Mouse (Mus musculus) heart, embryonic 13.5 days (tissue): ENCODE measurements around the gene Nf2. TPM values are rescaled to one million over a fixed set of nuclear protein-coding genes. Genes with fewer than 3 reads are reported as not detected.

Source experiments
- ATAC-seq: fragments of 200-750 bp; cut with Nextera tagmentation; 2 replicates; pipeline ENCODE4 v1.8.0; 2017; ENCODE audit warnings: moderate TSS enrichment; ENCODE audit not compliant: insufficient number of reproducible peaks, low FRiP score, low TSS enrichment; ENCODE audit errors: extremely low read depth
- H3K27ac ChIP-seq: fragments of 300-500 bp; sonication (generic); replicated peaks from 2 replicates; pipeline ENCODE4 v1.5.1; 2015; ENCODE audit warnings: moderate library complexity, mild to moderate bottlenecking, inconsistent platforms
- H3K27me3 ChIP-seq: fragments of 300-500 bp; sonication (generic); replicated peaks from 2 replicates; pipeline ENCODE4 v1.6.1; 2015; ENCODE audit warnings: mild to moderate bottlenecking, inconsistent platforms
- H3K36me3 ChIP-seq: fragments of 300-500 bp; sonication (generic); 2 replicates; pipeline ENCODE4 v1.6.1; 2015; ENCODE audit warnings: mild to moderate bottlenecking, inconsistent platforms
- H3K4me1 ChIP-seq: fragments of 300-500 bp; sonication (generic); 2 replicates; pipeline ENCODE4 v1.6.1; 2015; ENCODE audit warnings: inconsistent platforms
- H3K4me2 ChIP-seq: fragments of 300-500 bp; sonication (generic); 2 replicates; pipeline ENCODE4 v1.6.1; 2015; ENCODE audit warnings: inconsistent platforms, mild to moderate bottlenecking, moderate library complexity
- H3K4me3 ChIP-seq: fragments of 300-500 bp; sonication (generic); 2 replicates; pipeline ENCODE4 v1.5.1; 2015; ENCODE audit warnings: moderate library complexity, mild to moderate bottlenecking, inconsistent platforms
- H3K9ac ChIP-seq: fragments of 300-500 bp; sonication (generic); 2 replicates; pipeline ENCODE4 v1.6.1; 2015; ENCODE audit warnings: inconsistent platforms, mild to moderate bottlenecking, moderate library complexity
- H3K9me3 ChIP-seq: fragments of 300-500 bp; sonication (generic); 2 replicates; pipeline ENCODE4 v1.6.1; 2016; ENCODE audit warnings: inconsistent platforms
- WGBS: fragments of 180-500 bp; shearing (Covaris S2); methylation state at CpG from one replicate; pipeline ENCODE4 v1.1.7; 2015; ENCODE audit warnings: mixed read lengths; 5-methylcytosine and 5-hydroxymethylcytosine counted together
- polyA plus RNA-seq: library from polyadenylated mRNA; unstranded; fragments of >200 nt; fragmentation: Nextera tagmentation; extraction: Ambion mirVana; gene quantifications from 2 replicates; pipeline ENCODE4 v1.2.1, GENCODE M21; 2015

The Nf2 gene
- polyA plus RNA-seq, 1 experiment from 2014 or later: 37.3 TPM

DNA sequence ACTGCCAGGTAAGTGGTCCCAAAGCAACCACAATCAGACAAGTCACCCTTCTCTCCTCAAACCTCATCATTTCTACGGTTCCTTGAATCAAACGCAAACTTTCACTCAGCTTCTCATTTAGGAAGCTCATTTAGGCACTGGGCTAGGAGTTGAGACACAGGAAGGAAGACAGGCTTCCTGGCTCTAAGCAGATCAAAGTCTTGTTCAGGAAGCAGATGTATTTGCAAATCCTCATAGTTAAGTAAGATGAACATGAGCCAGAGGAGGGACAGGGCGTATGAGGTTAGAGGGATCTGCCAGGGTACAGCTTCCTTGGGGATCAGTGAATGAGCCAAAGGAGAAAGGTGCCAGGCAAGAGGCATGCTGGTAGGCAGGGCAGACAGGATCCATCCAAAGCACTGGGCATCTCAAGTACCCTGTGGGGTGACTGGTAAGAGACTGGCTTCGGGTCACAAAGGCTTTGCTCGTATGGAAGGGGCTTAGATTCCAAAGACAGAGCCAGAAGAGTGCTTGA lies 64.7 kb downstream of the Nf2 start:
- H3K4me3 ChIP-seq: no peak overlapping the region
- ATAC-seq: no peak
- no peaks in the 10 kb centered on the region for H3K9me3 ChIP-seq
- WGBS: 77% methylated on average over 5 of the region's 5 CpGs
- H3K4me2 ChIP-seq: no peak overlapping the region
- no peaks in the 10 kb centered on the region for H3K27me3 ChIP-seq
- H3K36me3 ChIP-seq: peaks cover 99% of the 10 kb centered on the region
- H3K4me1 ChIP-seq: no peaks in the 10 kb centered on the region
- H3K27ac ChIP-seq: no peak overlapping the region
- no peak overlapping the region for H3K9ac ChIP-seq

DNA sequence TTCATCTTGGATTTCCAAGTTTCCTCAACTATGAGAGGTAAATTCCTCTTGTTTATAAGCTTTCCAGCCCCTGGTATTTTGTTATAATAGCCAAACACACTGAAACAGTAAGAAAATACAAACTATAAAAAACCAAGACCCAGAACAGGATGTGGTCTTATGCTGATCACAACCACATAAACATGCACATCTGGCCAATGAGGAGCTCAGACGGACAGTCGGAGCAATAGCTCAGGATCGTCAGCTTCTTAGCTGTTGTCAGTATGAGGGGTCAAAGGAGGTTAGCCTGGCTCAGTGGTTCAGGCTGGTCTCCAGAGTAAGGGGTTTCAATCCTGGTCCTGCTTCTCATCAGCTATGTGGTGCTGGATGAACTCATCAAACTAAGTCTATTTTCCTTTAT lies 66.2 kb downstream of the Nf2 start:
- Histone ChIP-seq H3K4me3 (no peak overlapping the region), H3K27ac (no peak overlapping the region), H3K9ac (no peak overlapping the region), H3K27me3 (no peaks in the 10 kb centered on the region), H3K4me1 (no peaks in the 10 kb centered on the region), H3K9me3 (no peaks in the 10 kb centered on the region), H3K4me2 (no peak overlapping the region), H3K36me3 (peaks cover 99% of the 10 kb centered on the region)
- 85% methylated on average over 3 of the region's 3 CpGs for WGBS
- no peak for ATAC-seq

DNA sequence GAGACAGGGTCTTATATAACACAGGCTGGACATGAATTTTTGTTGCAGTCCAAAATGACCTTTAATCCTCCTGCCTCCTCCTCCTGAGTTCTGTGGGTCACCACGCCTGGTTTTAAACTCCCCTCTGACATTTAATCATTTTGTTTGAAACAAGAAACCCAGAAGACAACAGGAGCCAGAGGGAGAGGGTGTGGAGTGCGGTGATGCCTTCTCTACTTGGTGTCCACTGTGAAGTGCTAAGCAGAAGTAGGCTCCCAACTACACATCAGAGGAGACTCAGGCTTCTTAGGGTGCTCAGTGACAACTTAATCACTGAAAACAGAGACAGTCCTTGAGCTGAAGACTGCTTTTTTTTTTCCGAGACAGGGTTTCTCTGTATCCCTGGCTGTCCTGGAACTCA lies 68.4 kb downstream of the Nf2 start:
- no peak overlapping the region for H3K4me2 ChIP-seq
- H3K9ac ChIP-seq: no peak overlapping the region
- H3K9me3 ChIP-seq: no peaks in the 10 kb centered on the region
- no peaks in the 10 kb centered on the region for H3K27me3 ChIP-seq
- no peak overlapping the region for H3K4me3 ChIP-seq
- H3K27ac ChIP-seq: no peak overlapping the region
- ATAC-seq: no peak
- 76% methylated on average over 3 of the region's 3 CpGs for WGBS
- H3K36me3 ChIP-seq: peaks cover 98% of the 10 kb centered on the region
- H3K4me1 ChIP-seq: no peaks in the 10 kb centered on the region

DNA sequence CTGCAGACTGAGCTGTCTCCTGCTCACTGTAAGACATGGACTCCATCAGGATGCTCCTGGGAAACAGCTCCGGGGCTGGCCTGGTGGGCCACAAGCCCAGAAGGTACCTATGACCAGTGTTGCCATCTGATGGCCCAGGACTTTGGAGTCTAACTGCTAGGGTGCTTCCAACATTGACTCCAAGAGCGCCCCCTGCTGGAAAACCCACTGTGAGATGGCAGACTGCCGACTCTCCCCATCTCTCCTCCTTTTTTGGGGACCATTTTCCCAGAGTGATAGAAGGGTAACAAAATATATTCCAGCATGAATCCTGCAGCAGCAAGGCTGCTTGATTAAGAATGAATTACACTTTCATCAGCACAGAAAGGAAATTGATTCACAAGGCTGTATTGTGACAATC lies 76.4 kb downstream of the Nf2 start:
- Histone ChIP-seq H3K36me3 (peaks cover 68% of the 10 kb centered on the region), H3K4me3 (no peak overlapping the region), H3K4me2 (no peak overlapping the region), H3K27ac (no peak overlapping the region), H3K9ac (no peak overlapping the region), H3K9me3 (no peaks in the 10 kb centered on the region), H3K27me3 (no peaks in the 10 kb centered on the region), H3K4me1 (no peaks in the 10 kb centered on the region)
- 35% methylated on average over 3 of the region's 3 CpGs for WGBS
- no peak for ATAC-seq

DNA sequence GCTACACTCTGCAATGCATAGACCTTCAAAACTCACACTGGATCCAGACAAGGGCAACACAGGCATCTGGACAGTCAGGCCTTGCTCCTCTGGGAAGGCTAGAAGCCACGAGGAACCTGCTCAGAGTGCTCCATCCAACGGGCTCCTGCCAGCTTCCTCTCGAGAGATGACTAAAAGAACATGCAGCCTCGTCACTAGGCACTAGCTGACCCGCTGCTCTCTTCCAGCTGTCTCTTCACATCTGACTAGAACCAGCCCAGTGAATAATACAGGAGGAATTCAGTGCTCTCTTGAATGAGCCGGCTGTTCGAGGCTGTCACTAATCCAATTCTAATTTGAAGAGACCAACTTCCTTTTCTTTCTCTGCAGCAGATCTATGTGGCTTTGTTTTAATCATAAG lies 77.6 kb downstream of the Nf2 start:
- Histone ChIP-seq H3K36me3 (peaks cover 59% of the 10 kb centered on the region), H3K27me3 (no peaks in the 10 kb centered on the region), H3K27ac (no peak overlapping the region), H3K9me3 (no peaks in the 10 kb centered on the region), H3K9ac (no peak overlapping the region), H3K4me1 (no peaks in the 10 kb centered on the region), H3K4me3 (no peak overlapping the region), H3K4me2 (no peak overlapping the region)
- WGBS: 70% methylated on average over 7 of the region's 7 CpGs
- no peak for ATAC-seq

DNA sequence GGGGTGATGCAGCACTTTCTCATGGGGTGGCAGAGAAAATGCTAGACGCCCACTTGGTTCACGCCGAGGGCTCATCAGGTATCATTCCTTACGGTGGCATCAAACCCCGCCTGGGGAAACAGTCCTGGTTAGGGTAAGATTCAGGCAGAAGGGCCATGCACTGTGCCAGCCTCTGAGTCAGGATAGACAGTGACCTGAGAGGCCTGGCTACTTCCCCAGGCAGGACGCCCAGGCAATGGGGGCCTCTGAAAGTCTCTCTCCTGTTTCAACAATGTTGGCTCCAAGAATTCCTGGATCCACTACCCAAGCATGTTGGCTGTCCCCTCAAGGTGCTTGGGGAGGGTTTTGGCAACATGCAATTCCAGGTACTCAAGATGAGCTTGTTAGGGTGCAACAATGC lies 79.5 kb downstream of the Nf2 start:
- Histone ChIP-seq H3K4me2 (no peak overlapping the region), H3K27me3 (no peaks in the 10 kb centered on the region), H3K4me1 (no peaks in the 10 kb centered on the region), H3K4me3 (no peak overlapping the region), H3K9me3 (no peaks in the 10 kb centered on the region), H3K36me3 (peaks cover 48% of the 10 kb centered on the region), H3K9ac (no peak overlapping the region), H3K27ac (no peak overlapping the region)
- ATAC-seq: no peak
- WGBS: 91% methylated on average over 6 of the region's 6 CpGs

DNA sequence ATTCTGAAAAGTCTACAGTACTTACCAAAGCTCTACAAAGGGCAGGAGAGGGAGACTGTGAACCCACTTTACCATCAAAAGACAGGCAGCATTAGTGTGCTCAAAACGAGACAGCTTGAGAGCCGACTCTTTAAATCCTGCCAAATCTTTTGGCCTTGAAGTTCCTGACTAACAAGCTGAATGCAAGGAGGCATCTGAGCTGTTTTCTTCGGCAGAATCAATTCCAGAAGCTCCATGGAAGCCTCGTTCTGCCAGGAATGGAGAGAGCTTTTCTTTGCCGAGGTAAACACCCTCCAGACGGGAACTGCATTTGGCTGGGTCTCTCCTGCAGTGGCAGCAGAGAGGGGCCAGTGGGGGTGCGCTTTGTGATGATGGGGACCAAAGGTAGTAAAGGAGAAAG lies 80.0 kb downstream of the Nf2 start:
- Histone ChIP-seq H3K27me3 (no peaks in the 10 kb centered on the region; the same call in 1 of the 2 replicates), H3K4me1 (no peaks in the 10 kb centered on the region), H3K36me3 (peaks cover 42% of the 10 kb centered on the region), H3K27ac (no peak overlapping the region), H3K9ac (no peak overlapping the region), H3K9me3 (no peaks in the 10 kb centered on the region), H3K4me2 (no peak overlapping the region), H3K4me3 (no peak overlapping the region)
- WGBS: 73% methylated on average over 7 of the region's 7 CpGs
- no peak for ATAC-seq

DNA sequence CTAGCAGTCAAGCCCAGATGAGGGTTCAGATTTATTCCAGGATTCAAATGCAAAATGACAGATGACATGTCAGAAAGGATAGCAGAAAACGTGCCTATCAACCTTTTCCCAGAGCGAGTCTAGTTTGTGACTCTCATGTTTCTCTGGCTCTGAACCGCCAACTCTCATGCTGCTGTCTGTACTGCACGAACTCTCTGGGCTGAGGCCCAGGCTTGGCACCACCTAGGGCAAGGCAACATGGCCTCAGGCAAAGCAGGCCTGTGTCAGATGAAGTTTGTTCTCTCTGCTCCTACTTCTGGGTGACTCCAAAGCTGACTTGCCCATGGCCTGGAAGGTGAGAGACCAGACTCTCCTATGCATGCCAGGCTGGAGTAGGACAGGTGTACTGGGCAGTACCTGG lies 80.9 kb downstream of the Nf2 start:
- Histone ChIP-seq H3K9me3 (no peaks in the 10 kb centered on the region), H3K36me3 (peaks cover 38% of the 10 kb centered on the region), H3K27ac (no peak overlapping the region), H3K27me3 (peaks cover 6% of the 10 kb centered on the region), H3K9ac (no peak overlapping the region), H3K4me2 (no peak overlapping the region), H3K4me3 (no peak overlapping the region), H3K4me1 (no peaks in the 10 kb centered on the region)
- WGBS: 73% methylated on average over 4 of the region's 4 CpGs
- ATAC-seq: no peak

DNA sequence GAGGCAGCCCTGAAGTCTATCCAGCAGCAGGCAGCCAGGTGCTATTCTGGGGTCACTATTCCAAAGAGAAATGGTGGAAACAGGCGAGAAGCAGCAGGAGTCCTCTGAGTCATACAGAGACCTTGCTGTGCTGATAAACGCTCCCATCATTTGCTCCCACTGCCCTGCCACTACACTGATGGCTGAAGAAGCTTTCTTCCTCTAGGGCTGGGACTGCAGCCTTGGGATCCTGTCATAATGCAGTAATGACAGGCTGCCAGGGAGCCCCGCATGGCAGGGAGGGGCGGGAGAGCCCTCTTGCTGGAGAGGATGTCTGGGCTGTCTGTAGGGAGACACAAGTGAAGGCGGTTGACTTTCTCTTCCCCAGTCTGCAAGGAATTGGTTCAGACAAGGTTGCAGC lies 84.9 kb downstream of the Nf2 start:
- WGBS: 39% methylated on average over 5 of the region's 5 CpGs
- peaks cover 14% of the 10 kb centered on the region for H3K4me1 ChIP-seq
- H3K4me3 ChIP-seq: no peak overlapping the region
- no peak overlapping the region for H3K9ac ChIP-seq
- no peak overlapping the region for H3K4me2 ChIP-seq
- H3K36me3 ChIP-seq: peaks cover 15% of the 10 kb centered on the region
- ATAC-seq: no peak
- H3K27ac ChIP-seq: no peak overlapping the region
- H3K27me3 ChIP-seq: peaks cover 34% of the 10 kb centered on the region
- H3K9me3 ChIP-seq: no peaks in the 10 kb centered on the region

DNA sequence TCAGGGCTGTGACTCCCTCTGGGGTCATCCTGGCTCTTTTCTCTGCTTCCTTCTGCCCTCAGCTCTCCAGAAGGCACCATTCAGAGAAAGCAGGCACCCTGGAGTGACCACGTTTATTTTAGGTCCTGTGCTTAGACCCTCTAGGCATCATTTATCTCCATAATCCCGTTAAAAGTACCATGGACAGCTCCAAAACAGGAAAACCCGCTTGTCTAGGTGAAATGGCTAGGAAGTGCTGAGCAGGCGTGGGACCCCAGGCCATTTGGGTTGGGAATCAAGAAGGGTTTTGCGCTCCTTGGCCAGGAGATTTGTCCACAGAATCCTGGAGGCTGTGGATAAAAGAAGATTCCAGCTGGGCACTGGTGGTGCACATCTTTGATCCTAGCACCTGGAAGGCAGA lies 85.7 kb downstream of the Nf2 start:
- 13% methylated on average over 5 of the region's 5 CpGs for WGBS
- Histone ChIP-seq H3K27ac (no peak overlapping the region), H3K9ac (no peak overlapping the region), H3K9me3 (no peaks in the 10 kb centered on the region), H3K4me2 (no peak overlapping the region), H3K4me1 (peaks cover 14% of the 10 kb centered on the region), H3K4me3 (no peak overlapping the region), H3K36me3 (peaks cover 8% of the 10 kb centered on the region), H3K27me3 (peaks cover 39% of the 10 kb centered on the region)
- ATAC-seq: no peak

DNA sequence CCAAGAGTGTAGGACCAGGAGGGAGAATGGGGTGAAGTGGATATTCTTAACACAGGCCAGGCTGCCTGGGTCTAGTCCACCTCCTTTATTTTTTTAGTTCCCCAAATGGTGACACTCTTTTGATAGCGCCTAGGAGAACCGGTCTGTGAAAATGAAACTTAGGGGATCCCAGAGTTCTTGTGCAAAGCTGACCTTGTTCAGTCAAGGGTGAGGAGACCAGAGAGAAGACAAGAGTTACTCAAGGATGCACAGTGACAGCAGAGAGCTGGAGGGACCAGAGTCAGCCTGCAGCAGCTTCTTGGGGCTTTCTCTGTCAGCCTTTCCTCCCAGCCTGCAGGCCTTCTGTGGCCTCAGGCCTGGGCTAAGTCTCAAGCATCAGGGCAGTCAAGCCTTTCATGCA lies 86.8 kb downstream of the Nf2 start:
- Histone ChIP-seq H3K27me3 (peaks cover 41% of the 10 kb centered on the region), H3K9ac (no peak overlapping the region), H3K27ac (no peak overlapping the region), H3K4me1 (peaks cover 14% of the 10 kb centered on the region), H3K4me3 (no peak overlapping the region), H3K4me2 (no peak overlapping the region), H3K36me3 (no peaks in the 10 kb centered on the region), H3K9me3 (no peaks in the 10 kb centered on the region)
- no peak for ATAC-seq
- 11% methylated on average over 2 of the region's 2 CpGs for WGBS

DNA sequence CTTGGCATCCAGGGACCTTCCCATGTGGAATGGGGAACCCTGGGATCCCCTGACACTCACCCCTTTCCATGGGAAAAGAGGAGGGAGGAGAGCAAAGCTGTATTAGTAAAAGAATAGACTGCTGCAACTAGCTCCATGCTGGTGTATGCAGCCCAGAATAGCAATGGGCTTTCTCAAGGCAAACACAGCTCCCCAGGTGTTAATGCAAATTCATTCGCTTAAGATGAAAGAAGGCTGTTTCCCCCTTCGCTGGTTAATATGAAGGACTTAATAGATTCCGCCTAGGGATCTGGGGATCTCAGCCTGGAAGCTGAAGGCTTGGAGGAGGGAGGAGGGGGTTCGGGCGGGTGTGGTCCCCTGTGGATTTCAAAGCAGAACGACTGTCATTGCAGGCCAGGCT lies 87.3 kb downstream of the Nf2 start:
- no peaks in the 10 kb centered on the region for H3K36me3 ChIP-seq
- no peak overlapping the region for H3K9ac ChIP-seq
- peaks cover 14% of the 10 kb centered on the region for H3K4me1 ChIP-seq
- H3K4me3 ChIP-seq: no peak overlapping the region
- 13% methylated on average over 6 of the region's 6 CpGs for WGBS
- H3K27ac ChIP-seq: no peak overlapping the region
- no peak for ATAC-seq
- H3K27me3 ChIP-seq: peaks cover 41% of the 10 kb centered on the region
- no peaks in the 10 kb centered on the region for H3K9me3 ChIP-seq
- H3K4me2 ChIP-seq: no peak overlapping the region
